Mouse (Mus musculus): Measurements from ENCODE around the gene Cog1. TPM values are rescaled to one million over a fixed set of nuclear protein-coding genes. Genes with fewer than 3 reads are reported as not detected.

The Cog1 gene
- polyA plus RNA-seq, 1 experiment: 4.5 TPM

GRCm38 (mm10) chr11:113698013-113698545 lies 49.1 kb downstream of the Cog1 start:
- Histone ChIP-seq H3K9me3 (ENCODE audit: control insufficient read depth, low read length) (peaks cover 4% of the 10 kb centered on the region), H3K27me3 (ENCODE audit: control insufficient read depth) (no peaks in the 10 kb centered on the region), H3K4me1 (ENCODE audit: control insufficient read depth) (no peaks in the 10 kb centered on the region; the same call in 1 of the 2 replicates), H3K36me3 (ENCODE audit: control insufficient read depth) (peaks cover 34% of the 10 kb centered on the region), H3K4me3 (replicated peaks) (no peak overlapping the region)
- TF ChIP-seq TAL1 (IDR thresholded peaks at IDR 0.05; ENCODE audit: low read length): no peak
- TF ChIP-seq GATA1 (IDR thresholded peaks at IDR 0.05; ENCODE audit: low read length): no peak

GRCm38 (mm10) chr11:113699643-113700042 lies 50.7 kb downstream of the Cog1 start:
- Histone ChIP-seq H3K4me1 (ENCODE audit: control insufficient read depth) (no peaks in the 10 kb centered on the region; the same call in 1 of the 2 replicates), H3K4me3 (replicated peaks) (no peak overlapping the region), H3K9me3 (ENCODE audit: control insufficient read depth, low read length) (peaks cover 4% of the 10 kb centered on the region), H3K27me3 (ENCODE audit: control insufficient read depth) (no peaks in the 10 kb centered on the region), H3K36me3 (ENCODE audit: control insufficient read depth) (peaks cover 20% of the 10 kb centered on the region)
- TF ChIP-seq TAL1 (IDR thresholded peaks at IDR 0.05; ENCODE audit: low read length) (no peak), GATA1 (IDR thresholded peaks at IDR 0.05; ENCODE audit: low read length) (no peak)

GRCm38 (mm10) chr11:113703758-113704157 lies 54.8 kb downstream of the Cog1 start:
- H3K27me3 ChIP-seq (ENCODE audit: control insufficient read depth): peaks cover 2% of the 10 kb centered on the region
- H3K4me1 ChIP-seq (ENCODE audit: control insufficient read depth): no peaks in the 10 kb centered on the region; the same call in 1 of the 2 replicates
- H3K9me3 ChIP-seq (ENCODE audit: control insufficient read depth, low read length): no peaks in the 10 kb centered on the region
- peaks cover 2% of the 10 kb centered on the region for H3K36me3 ChIP-seq (ENCODE audit: control insufficient read depth)
- TF ChIP-seq TAL1 (IDR thresholded peaks at IDR 0.05; ENCODE audit: low read length) (no peak), GATA1 (IDR thresholded peaks at IDR 0.05; ENCODE audit: low read length) (no peak)
- H3K4me3 ChIP-seq (replicated peaks): no peak overlapping the region

- peaks cover 22% of the 10 kb centered on the region for H3K27me3 ChIP-seq (ENCODE audit: control insufficient read depth)
- no peak overlapping the region for H3K4me3 ChIP-seq (replicated peaks)
- TF ChIP-seq TAL1 (IDR thresholded peaks at IDR 0.05; ENCODE audit: low read length) (no peak), GATA1 (IDR thresholded peaks at IDR 0.05; ENCODE audit: low read length) (no peak)
- H3K9me3 ChIP-seq (ENCODE audit: control insufficient read depth, low read length): no peaks in the 10 kb centered on the region
- no peaks in the 10 kb centered on the region; the same call in 1 of the 2 replicates for H3K4me1 ChIP-seq (ENCODE audit: control insufficient read depth)
- no peaks in the 10 kb centered on the region for H3K36me3 ChIP-seq (ENCODE audit: control insufficient read depth)
Observed at GRCm38 (mm10) chr11:113705966-113706652, 57.1 kb downstream of the Cog1 start.

- TF ChIP-seq TAL1 (IDR thresholded peaks at IDR 0.05; ENCODE audit: low read length): no peak
- no peak for TF ChIP-seq GATA1 (IDR thresholded peaks at IDR 0.05; ENCODE audit: low read length)
Observed at GRCm38 (mm10) chr11:113708629-113709213, 59.8 kb downstream of the Cog1 start.

GRCm38 (mm10) chr11:113709272-113709671 lies 60.3 kb downstream of the Cog1 start:
- H3K27me3 ChIP-seq (ENCODE audit: control insufficient read depth): peaks cover 22% of the 10 kb centered on the region
- no peak overlapping the region for H3K4me3 ChIP-seq (replicated peaks)
- no peaks in the 10 kb centered on the region for H3K36me3 ChIP-seq (ENCODE audit: control insufficient read depth)
- H3K9me3 ChIP-seq (ENCODE audit: control insufficient read depth, low read length): no peaks in the 10 kb centered on the region
- H3K4me1 ChIP-seq (ENCODE audit: control insufficient read depth): no peaks in the 10 kb centered on the region; the same call in 1 of the 2 replicates
- TF ChIP-seq GATA1 (IDR thresholded peaks at IDR 0.05; ENCODE audit: low read length) (no peak), TAL1 (IDR thresholded peaks at IDR 0.05; ENCODE audit: low read length) (no peak)

More at GRCm38 (mm10) chr11:113708629-113709213, 59.8 kb downstream of the Cog1 start:
- Histone ChIP-seq H3K9me3 (ENCODE audit: control insufficient read depth, low read length) (no peaks in the 10 kb centered on the region), H3K27me3 (ENCODE audit: control insufficient read depth) (peaks cover 22% of the 10 kb centered on the region), H3K36me3 (ENCODE audit: control insufficient read depth) (no peaks in the 10 kb centered on the region), H3K4me3 (replicated peaks) (no peak overlapping the region), H3K4me1 (ENCODE audit: control insufficient read depth) (no peaks in the 10 kb centered on the region; the same call in 1 of the 2 replicates)

- Histone ChIP-seq H3K4me1 (ENCODE audit: control insufficient read depth) (no peaks in the 10 kb centered on the region; the same call in 1 of the 2 replicates), H3K36me3 (ENCODE audit: control insufficient read depth) (no peaks in the 10 kb centered on the region), H3K4me3 (replicated peaks) (no peak within 1 kb of the TSS), H3K27me3 (ENCODE audit: control insufficient read depth) (peaks cover 22% of the 10 kb centered on the region), H3K9me3 (ENCODE audit: control insufficient read depth, low read length) (no peaks in the 10 kb centered on the region)
- TF ChIP-seq TAL1 (IDR thresholded peaks at IDR 0.05; ENCODE audit: low read length) (no peak), GATA1 (IDR thresholded peaks at IDR 0.05; ENCODE audit: low read length) (no peak)
Observed at GRCm38 (mm10) chr11:113709731-113710256, 60.8 kb downstream of the Cog1 start, which contains the start of gene Cpsf4l. Cpsf4l (minus strand) TSS chr11:113710017.

GRCm38 (mm10) chr11:113710257-113710777 lies 61.3 kb downstream of the Cog1 start:
- Histone ChIP-seq H3K27me3 (ENCODE audit: control insufficient read depth) (peaks cover 22% of the 10 kb centered on the region), H3K36me3 (ENCODE audit: control insufficient read depth) (no peaks in the 10 kb centered on the region), H3K9me3 (ENCODE audit: control insufficient read depth, low read length) (no peaks in the 10 kb centered on the region), H3K4me1 (ENCODE audit: control insufficient read depth) (no peaks in the 10 kb centered on the region; the same call in 1 of the 2 replicates), H3K4me3 (replicated peaks) (no peak overlapping the region)
- TF ChIP-seq GATA1 (IDR thresholded peaks at IDR 0.05; ENCODE audit: low read length): no peak
- TF ChIP-seq TAL1 (IDR thresholded peaks at IDR 0.05; ENCODE audit: low read length): no peak

- no peaks in the 10 kb centered on the region for H3K9me3 ChIP-seq (ENCODE audit: control insufficient read depth, low read length)
- TF ChIP-seq TAL1 (IDR thresholded peaks at IDR 0.05; ENCODE audit: low read length) (no peak), GATA1 (IDR thresholded peaks at IDR 0.05; ENCODE audit: low read length) (no peak)
- H3K4me3 ChIP-seq (replicated peaks): no peak overlapping the region
- peaks cover 22% of the 10 kb centered on the region for H3K27me3 ChIP-seq (ENCODE audit: control insufficient read depth)
- no peaks in the 10 kb centered on the region for H3K36me3 ChIP-seq (ENCODE audit: control insufficient read depth)
- no peaks in the 10 kb centered on the region; the same call in 1 of the 2 replicates for H3K4me1 ChIP-seq (ENCODE audit: control insufficient read depth)
Observed at GRCm38 (mm10) chr11:113711061-113711460, 62.1 kb downstream of the Cog1 start.
